Mouse (Mus musculus): ENCODE measurements at regions not wholly inside any gene's neighbourhood (a gene's known extent, or its start where the extent isn't known, plus 50 kb on each side); places are given as distances from the start of the nearest gene placed in this dataset.

DNA sequence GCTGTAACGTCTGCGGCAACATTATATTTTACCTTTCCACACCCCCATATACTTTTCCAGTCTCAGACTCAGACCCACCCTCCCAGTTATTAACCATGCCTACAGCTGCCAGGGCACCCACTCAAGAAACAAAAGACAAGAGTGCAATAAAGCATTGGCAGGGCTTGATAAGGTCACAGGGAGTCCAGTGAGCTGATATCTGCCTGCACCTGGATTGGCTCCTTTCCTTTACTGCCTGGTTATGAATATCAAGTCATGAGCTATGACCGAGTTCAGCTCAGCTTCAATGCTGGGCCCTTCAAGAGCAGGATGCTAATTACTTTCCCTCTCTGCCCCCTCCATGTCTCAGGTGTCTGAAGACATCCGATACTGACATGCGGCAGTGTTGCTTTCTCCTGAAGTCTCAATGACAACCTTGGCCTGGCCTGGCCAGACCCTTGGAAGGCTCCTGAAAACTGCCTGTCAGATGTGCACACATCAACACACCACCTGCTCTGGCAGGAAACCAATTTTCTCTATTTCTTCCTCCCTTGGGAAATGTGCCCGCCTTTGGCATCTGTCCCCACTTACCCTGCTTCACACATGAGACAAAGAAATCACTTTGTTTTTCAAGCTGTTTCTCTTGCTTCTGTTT lies 286.3 kb downstream of the Pik3r1 start:
- TF ChIP-seq POLR2A (IDR thresholded peaks at IDR 0.05; ENCODE audit: borderline replicate concordance, low read depth, low read length) (no peak), CTCF (IDR thresholded peaks at IDR 0.05; ENCODE audit: low read depth, low read length) (no peak)

Data from bone marrow macrophage, adult 2 months (primary cell).